Mouse (Mus musculus) gastrocnemius, postnatal 10 days (tissue): ENCODE results near the gene BC049715. TPM values are rescaled to one million over a fixed set of nuclear protein-coding genes. Genes with fewer than 3 reads are reported as not detected.

Source experiments
- DNase-seq: peaks from one replicate; pipeline ENCODE4 v3.0.0; 2021; ENCODE audit warnings: mixed read lengths
- total RNA-seq, 2 experiments: library from RNA; stranded (reverse); gene quantifications; 2 replicates each; pipeline ENCODE4 v1.2.3; 2021

The BC049715 gene
- total RNA-seq, 2 experiments from 2014 or later = 0.38 to 0.65 TPM

DNA sequence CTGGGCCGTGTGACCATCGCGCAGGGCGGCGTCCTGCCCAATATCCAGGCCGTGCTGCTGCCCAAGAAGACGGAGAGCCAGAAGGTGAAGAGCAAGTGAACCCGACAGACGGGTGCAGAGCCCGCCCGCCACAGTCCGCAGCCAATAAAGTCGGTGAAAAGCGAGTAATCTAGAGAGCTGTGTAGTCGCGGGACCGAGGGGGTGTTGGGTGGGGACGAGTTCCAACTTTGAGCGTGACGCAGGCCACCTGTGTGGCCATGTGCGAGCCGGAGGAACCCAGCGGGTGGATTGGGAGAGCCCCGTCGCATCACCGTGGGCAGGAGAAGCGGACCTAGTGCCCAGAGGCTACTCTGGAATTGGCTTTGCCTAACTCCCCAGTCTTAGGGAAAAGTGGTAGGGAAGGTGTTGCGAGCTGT is 18.8 kb upstream of the BC049715 start:
- DNase-seq = peak; percentile 32

- DNase-seq = no peak
Measured at GRCm38 (mm10) chr6:136809077-136809476, 18.3 kb upstream of the BC049715 start.

GRCm38 (mm10) chr6:136809673-136810072 is 17.8 kb upstream of the BC049715 start:
- no peak for DNase-seq

GRCm38 (mm10) chr6:136811196-136811595 is 16.2 kb upstream of the BC049715 start:
- DNase-seq = no peak

- no peak for DNase-seq
Measured at GRCm38 (mm10) chr6:136813117-136813516, 14.3 kb upstream of the BC049715 start.

DNA sequence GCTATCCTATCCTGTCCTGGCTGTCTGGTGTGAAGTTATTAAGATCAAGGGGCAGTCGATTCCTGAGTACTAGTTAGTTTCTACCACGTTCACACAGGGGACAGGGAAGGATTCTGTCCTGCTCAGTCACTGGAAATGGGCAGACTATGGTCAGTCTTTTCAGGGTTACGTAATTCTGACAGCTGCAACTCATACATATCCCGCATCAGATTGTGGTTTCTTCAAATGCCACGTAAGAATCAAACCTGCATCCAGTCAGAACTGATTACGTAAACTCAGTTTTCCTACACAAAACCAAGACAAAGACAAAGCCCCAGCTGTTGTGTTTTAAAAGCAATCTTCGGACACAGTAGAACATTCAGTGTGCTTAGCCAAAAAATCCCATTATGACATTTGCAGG is 12.0 kb upstream of the BC049715 start:
- DNase-seq = no peak

DNA sequence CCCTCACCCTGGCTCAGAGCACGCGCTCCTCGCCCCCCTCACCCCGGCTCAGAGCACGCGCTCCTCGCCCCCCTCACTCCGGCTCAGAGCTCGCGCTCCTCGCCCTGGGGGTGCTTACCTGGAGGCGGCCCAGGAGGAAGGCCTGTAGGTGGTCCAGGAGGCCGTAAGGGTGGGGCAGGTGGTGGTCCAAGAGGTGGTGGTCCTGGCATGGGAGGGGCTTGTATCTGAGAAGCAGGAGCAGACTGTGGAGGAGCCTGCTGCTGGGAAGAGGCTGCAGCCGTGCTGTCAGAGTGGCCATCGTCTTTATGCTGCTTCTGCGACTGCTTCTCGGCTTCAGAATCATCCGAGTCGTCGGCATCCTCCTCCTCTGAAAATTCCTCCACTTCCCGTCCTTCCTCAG is 10.6 kb upstream of the BC049715 start:
- no peak for DNase-seq

DNA sequence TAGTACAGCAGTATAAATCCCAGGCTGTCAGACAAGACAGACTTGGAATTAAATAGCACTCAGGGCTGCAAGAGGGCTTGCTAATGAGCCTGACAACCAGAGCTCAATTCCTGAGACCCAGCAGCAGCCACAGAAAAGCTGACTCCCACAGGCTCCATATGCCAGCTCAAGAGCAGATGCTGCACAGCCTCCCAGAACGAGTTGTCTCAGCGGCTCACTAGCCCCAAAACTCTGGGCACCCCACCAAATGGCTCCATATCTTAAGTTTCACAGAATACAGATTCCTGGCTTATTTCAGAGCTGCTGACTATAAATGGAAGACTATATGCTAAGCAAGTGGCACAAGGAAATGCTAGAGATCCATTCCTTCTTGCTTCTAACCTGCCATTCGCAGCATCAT is 9.9 kb upstream of the BC049715 start:
- no peak for DNase-seq

DNA sequence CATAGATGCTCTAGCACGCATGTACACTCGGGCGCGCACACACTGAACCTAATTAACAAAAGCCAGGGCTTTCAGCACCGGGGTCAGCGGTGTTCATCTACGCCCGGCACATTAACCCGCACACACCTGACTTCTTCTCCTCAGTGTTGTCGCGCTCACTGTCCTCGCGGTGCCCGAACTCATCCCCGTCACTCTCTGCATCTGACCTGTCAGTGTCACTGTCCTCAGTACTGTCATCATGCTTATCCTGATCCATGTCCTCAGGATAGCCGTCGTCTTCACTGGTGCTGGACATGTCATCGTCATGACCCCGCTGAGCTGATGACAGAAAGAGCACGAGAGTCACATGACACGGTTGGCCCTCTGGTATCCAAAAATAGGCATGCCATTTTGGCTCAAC is 7.0 kb upstream of the BC049715 start:
- DNase-seq = no peak

- DNase-seq = no peak
Measured at GRCm38 (mm10) chr6:136821086-136821485, 6.3 kb upstream of the BC049715 start.

DNA sequence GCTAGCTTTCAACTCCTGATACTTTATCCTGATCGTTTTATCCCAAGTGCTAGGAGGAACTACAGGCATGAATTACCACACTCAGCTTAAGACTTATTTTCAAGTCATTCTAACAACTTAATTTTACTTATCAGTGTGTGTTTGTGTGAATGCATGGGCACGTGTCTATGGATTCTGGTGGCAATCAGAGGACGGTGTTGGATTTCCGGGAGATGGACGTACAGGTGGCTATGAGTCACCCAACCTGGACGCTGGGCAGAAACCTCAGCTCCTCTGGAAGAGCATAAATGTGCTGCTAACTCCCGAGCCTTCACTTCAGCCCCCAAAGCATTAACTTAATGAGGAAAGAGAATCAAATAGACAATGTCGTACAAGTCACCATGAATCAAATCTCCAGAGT is 2.4 kb upstream of the BC049715 start:
- no peak for DNase-seq

DNA sequence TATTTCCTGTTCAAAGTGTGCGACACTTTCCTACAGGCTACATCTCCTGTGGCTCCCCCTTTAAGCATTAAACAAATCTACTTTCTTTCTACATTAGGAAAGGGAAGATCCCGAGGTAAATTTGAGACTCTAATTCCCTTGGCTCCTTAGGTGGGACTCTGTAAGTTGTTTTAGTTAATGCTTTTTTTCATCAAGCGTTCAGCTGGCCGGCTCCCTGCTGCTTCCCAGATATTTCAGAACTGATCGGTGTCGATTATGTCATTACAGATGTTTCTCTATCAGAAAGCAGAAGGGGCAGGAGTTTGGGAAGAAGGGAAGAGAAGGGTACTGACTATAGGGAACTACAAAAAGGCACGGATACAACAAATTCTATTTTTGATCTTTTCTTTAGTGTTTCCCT is 310 bp upstream of the BC049715 start:
- no peak for DNase-seq

GRCm38 (mm10) chr6:136827881-136828561 is 595 bp downstream of the BC049715 start, which contains the start of gene Wbp11:
TSS of gene Wbp11 (minus strand) at chr6:136828233.
- peak; percentile 94 for DNase-seq

DNA sequence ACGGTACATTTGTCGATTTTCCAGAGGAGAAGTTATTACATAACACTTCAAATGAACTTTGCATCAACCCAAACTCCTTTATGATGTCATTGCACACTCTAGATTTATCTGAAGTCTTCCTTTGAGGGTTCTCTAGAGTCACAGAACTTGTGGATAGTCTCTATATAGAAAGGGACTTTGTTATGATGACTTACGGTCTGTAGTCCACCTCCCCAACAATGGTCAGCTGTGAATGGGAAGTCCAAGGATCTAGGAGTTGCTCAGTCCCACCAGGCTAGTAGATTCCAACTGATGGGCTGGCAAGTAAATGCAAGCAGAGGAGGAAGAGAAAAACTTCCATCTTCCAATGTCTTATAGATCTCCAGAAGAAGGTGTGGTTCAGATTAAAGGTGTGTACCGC is 1.3 kb downstream of the BC049715 start:
- no peak for DNase-seq

- DNase-seq = no peak
Measured at GRCm38 (mm10) chr6:136831712-136832111, 4.3 kb downstream of the BC049715 start.

GRCm38 (mm10) chr6:136835352-136835751 is 7.9 kb downstream of the BC049715 start, which contains the start of gene Smco3:
TSS of gene Smco3 (minus strand) at chr6:136835452.
- DNase-seq = no peak

DNA sequence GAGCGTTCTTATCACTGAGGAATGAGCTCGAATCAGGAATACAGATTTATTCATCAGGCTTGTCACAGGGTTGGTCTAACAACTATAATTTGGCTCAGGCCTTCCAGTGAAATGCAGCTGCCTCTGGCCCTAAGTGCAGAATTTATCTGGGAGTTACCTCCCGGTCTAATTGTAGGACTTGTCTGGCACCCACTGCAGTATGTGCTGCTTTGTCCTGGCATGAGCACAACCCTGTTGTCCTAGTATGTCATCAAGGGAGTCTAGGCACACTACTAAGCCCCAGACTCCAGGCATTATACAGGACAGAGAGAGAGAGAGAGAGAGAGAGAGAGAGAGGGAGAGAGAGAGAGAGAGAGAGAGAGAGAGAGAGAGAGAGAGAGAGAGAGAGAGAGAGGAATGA is 9.9 kb downstream of the BC049715 start:
- no peak for DNase-seq

DNA sequence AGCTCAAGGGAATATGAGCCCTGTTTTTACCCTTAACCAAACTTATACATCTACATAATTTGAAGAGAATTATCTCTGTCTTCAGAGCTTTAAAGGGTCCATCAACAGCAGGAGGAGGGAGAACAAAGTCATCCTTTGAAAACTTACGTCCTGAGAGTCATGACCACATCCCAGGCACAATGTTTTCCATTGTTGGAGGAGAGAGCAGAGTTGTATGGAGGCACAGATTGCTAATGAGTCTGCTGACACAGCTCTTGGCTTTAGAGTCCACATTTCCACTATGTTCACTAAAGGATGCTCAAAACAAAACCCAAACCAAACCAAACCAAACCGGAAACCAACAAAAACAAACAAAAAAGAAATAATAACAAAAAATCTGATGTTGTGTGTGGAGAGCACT is 17.5 kb downstream of the BC049715 start:
- no peak for DNase-seq

- DNase-seq = no peak
Measured at GRCm38 (mm10) chr6:136845706-136846480, 18.5 kb downstream of the BC049715 start.

DNA sequence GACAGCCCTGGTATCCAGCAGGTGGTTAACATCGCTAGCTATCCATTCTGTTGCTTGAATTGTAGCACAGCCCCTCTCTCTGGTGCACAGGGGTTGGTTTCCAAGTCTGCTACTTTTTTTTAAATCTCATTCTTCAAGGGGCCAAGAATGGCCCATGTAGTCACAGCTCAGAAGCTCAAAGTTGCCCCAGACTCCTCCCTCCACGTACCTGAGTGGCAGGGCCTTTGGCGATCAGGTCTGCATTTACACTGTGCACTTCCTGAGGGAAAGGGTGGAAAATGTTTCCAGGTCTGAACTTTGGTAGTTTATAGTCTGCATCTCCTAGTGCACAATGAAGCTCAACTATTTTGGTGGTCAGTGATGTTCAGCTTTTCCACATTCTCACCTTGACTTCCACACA is 19.8 kb downstream of the BC049715 start:
- no peak for DNase-seq

GRCm38 (mm10) chr6:136847790-136848189 is 20.4 kb downstream of the BC049715 start:
- peak; percentile 70 for DNase-seq

DNA sequence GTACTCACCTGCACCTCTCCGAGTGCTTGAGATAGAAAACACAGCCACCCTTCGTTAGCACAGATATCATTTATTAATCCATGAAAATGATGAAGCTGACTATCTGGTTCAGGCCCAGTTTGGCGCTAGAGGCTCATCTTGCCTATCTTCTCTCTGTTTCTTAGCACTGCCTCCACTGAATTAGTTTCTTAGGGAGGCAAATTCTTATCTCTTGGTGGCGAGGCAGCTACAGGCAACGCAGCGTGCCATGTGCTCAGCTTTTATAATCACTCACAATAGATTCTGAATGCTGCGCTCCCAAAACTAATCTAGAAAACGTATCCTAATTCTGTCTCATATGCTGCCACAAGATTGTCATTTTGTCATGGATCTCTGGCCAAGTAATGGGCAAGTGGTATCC is 21.0 kb downstream of the BC049715 start:
- DNase-seq = no peak

DNA sequence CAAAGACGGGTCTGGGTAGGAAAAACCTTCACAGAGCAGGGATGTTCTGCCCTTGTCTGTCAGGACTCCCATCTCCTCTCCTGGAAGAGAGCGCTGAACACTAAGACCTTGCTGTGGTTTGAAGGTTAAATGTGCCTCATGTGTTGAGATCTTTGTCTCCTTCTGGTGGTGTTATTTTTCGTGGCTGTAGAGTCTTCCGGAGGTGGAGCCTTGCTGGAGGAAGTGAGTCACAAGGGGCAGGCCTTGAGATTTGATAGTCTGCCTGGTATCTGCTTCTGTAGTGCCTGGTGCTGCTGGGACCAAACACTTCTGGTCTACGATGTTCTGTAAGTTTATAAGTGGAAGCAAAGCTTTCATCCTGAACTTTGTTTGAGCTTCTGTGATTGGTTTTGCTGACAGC is 21.5 kb downstream of the BC049715 start:
- DNase-seq = no peak

DNA sequence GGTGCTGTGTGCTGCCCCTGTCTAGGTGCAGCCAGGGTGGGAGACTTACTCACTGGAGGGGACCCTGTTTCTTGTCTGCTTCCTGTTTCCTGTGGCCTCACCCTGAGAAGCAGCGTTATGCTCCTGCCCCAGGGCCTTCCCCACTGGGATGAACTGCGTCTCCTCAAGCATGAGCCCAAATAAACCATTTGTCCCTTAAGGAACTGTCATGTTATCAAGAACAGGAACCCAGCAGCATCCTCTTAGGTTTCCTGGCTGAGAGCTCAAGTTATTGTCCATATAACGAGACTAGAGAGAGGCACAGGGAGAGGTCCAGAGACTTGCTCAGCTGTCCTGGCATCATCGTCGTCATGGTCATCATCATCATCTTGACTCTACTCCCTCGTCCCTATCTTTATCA is 22.8 kb downstream of the BC049715 start:
- no peak for DNase-seq
